Mouse (Mus musculus): ENCODE measurements around the gene Aplp1.

GRCm38 (mm10) chr7:30456911-30457628, 11.7 kb upstream of the Aplp1 start:
- TF ChIP-seq EP300 (IDR thresholded peaks at IDR 0.05; ENCODE audit: insufficient read depth, low read depth, low read length), result no peak
- TF ChIP-seq POLR2A (IDR thresholded peaks at IDR 0.05; ENCODE audit: insufficient read depth, low read length), result no peak
- no peak for TF ChIP-seq CTCF (IDR thresholded peaks at IDR 0.05; ENCODE audit: low read depth, low read length)
